Mouse (Mus musculus): Measurements from ENCODE around the gene Map3k4.
"Not testable (repeated sequence)": the region's sequence is repeated elsewhere in the genome, so short reads cannot be mapped to it uniquely, and the experiment has no call there.

Gene Map3k4

GRCm38 (mm10) chr17:12304658-12305057, 13.9 kb downstream of the Map3k4 start:
- no peak for DNase-seq

DNA sequence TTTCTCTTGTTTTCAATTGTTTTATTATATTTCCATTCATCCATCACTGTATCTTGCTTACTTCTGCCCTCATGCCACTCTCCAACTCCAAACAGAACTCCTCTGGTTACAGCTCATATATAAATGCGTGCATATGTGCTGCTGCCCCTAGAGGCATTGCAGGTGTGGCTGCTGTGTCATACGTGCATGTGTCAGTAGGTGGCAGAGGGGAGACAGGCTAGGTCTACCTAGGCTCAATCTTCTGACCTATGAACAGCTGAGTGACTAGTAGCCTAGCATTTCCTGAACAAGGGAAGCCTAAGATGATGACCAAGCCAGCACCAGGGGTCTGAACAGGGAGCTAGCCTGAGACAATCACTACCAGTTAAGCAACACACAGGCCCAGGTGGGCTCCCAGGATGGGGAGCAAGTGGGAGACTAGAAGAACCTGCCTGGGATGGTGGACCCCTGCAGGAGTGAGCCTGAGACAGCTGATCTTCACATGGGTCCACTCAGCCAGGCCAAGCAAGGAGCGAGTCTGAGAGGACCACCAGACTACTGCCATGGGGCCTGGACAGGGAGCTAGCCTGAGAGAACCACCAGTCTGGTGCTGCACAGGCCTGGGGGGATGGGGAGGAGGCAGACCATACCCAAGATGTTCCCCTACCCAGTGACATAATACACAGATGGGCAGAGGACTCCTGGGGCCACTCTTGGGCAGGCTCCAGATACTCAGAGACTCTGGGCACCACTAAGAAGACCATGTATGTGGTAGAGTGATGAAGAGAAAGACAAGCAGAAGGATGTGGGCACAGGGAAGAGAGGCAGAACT, 17.5 kb downstream of the Map3k4 start:
- peak in 1 of 2 experiments; percentile 61 for DNase-seq

DNA sequence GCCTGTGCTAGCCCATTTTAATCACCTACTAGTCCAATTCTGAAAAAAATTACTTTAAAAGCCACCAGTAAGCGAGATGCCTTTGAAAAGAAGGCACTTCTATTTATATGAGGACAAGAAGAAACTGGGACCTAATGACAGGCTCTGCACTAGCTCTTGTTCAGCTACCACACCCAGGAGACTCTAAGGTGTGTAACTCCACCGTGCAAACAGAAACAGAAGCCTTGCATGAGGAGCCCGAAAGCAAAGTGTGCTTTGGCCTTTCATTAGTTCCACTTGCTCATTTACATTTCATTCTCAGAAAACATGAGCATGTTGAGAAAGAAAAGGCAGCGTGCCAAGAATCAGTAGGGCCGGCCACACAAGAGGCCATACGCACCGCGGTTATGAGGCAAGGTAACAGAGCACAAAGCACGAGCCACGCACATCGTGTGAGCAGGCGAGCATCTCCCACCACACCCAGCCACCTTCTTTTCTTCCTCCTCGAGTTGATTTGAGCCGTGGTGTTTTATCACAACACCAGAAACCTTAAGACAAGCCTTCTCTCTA, 18.4 kb downstream of the Map3k4 start:
- DNase-seq: peak in 1 of 2 experiments; percentile 45

- DNase-seq: no peak
Observed at GRCm38 (mm10) chr17:12299371-12299770, 19.2 kb downstream of the Map3k4 start.

GRCm38 (mm10) chr17:12297978-12298377, 20.6 kb downstream of the Map3k4 start:
- peak in 1 of 2 experiments; percentile 5 for DNase-seq

GRCm38 (mm10) chr17:12297292-12297691, 21.3 kb downstream of the Map3k4 start:
- peak; percentile 19 to 41 for DNase-seq

DNA sequence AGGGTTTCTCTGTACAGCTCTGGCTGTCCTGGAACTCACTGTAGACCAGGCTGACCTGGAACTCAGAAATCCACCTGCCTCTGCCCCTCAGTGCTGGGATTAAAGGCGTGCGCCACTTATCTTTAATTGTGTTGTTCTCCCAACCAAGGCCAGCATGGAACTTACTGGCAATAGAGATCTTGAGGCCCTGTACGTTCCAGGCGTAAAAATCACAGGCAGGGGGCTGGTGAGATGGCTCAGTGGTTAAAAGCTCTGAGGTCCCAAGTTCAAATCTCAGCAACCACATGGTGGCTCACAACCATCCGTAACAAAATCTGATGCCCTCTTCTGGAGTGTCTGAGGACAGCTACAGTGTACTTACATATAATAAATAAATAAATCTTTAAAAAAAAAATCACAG, 22.7 kb downstream of the Map3k4 start:
- DNase-seq: peak in 1 of 2 experiments; percentile 2

DNA sequence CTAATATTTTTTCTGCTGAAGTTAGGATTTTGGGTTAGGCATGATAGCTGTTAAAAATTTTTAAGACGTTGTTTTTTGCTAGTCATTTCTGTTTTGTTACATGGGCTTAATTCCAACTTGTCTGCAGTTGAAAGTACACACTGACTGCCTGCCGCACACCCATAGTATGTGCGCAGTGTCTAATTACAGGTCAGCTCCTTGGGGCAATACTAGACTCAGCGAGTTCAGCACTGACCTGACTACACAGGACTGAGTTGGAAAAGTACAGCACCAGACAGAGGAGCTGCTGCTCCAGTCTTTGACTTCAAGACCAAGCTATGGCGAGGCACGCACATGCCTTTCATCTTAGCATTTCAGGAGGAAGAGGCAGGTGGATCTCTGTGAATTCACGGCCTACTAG, 24.2 kb downstream of the Map3k4 start:
- DNase-seq: no peak

DNA sequence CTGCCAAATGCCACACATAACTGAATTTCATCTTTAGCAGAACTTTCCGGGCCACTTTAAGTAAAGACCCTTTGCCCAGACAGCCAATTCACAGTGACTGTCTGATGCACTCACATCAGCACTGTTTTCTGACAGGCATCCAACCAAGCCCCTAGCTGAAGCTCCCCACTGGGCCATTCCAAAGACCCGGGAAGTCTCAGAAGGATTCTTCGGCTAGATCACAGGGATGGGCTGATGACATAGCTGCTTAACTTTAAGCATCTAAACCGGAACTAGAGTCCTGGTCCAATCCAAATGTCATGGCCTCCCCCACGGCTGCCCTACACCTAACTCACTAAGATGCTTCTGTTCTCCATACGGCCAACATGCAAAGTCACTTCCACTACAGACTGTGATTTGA, 25.0 kb downstream of the Map3k4 start:
- DNase-seq: peak in 1 of 2 experiments; percentile 65

GRCm38 (mm10) chr17:12292877-12293276, 25.7 kb downstream of the Map3k4 start:
- DNase-seq: no peak

- no peak for DNase-seq
Observed at GRCm38 (mm10) chr17:12292356-12292755, 26.2 kb downstream of the Map3k4 start.

DNA sequence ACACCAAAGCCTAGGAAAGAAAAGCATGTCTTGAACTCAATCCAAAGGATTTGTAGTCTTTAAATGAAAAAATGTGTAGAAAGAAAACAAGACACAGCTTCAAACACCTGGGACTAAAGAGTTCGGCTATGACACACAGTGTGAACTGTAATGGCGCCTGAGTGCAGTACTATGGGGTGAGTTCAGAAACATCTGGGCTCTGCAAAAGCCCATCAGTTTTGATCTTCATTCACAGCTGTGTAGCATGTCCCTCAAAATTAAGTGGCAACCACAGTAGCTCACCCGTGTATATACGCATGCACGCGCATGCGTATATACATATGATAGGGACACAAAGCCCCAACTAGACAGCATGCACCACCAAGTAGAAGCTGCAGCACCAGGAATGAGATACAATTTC, 27.4 kb downstream of the Map3k4 start:
- no peak for DNase-seq

- DNase-seq: no peak
Observed at GRCm38 (mm10) chr17:12290735-12291134, 27.9 kb downstream of the Map3k4 start.

- DNase-seq: not testable (repeated sequence)
Observed at GRCm38 (mm10) chr17:12289836-12290235, 28.8 kb downstream of the Map3k4 start.

DNA sequence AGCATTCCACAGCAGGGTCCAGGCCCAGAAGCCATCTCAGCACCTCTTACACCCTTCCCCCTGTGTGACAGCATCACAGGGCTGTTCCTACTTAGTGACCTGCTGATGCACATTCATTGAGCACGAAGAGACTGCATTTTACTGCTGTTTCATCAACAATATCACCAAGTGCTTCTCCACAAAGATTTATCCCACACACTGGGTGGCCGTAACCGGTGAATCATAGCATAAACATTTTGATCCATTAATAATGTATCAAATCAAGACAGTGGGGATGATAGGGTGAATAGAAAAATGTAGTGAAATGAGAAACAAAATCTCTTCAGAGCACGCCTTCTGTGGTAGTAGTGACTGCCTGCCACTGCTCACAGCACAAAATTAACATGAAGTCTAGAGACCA, 29.7 kb downstream of the Map3k4 start:
- no peak for DNase-seq

GRCm38 (mm10) chr17:12279810-12280209, 38.8 kb downstream of the Map3k4 start:
- DNase-seq: no peak

DNA sequence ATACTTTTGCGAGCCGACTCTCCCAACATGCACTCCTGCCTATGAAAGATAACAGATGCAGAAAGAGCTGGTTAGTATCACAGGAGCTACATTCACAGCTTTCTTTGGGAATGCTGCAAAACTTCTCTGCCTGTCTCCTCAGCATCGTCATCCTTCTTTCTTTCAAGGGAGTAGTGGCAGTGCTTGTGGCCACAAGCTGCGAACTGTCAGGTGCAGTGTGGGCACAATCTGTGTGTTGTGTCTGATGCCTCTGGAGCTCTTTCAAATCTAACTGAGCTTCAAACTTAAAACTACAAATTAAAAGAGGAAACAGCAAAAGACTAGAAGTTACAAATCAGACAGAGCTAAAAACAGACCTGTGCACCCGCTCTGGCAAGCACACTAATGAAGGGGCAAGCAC, 40.5 kb downstream of the Map3k4 start:
- DNase-seq: no peak

- DNase-seq: no peak
Observed at GRCm38 (mm10) chr17:12277297-12277696, 41.3 kb downstream of the Map3k4 start.

DNA sequence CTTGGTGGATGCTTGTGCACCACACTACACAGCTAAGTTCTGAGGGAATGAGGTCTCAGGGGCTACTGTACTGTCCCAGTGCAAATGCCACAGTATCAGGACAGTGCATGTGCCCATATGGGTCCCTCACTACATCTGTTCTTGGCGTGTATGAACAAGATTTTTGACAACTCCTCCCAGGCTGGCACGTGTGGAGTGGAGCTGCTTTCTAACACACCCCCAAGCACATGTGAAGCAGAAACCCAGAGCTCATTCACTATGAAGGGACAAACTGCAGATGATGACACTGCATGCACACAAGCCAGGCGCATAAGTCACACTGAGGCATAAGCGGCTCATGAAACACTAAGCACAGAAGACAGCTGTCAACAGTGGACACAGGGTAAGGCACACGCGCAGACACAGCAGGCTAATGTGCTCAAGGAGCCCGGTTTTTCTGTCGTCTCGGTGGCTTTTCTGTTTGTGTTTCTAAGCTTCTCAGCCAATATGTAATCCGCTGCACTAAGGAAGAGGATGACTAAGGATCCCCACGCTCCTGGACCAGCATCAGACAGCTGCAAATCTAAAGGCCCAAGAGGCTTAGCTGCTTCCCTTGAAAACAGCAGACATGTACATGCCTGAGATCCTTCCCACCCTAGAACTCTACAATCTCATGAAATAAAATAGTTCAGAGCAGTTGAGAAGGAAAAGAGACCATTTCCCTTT, 41.9 kb downstream of the Map3k4 start:
- no peak for DNase-seq

GRCm38 (mm10) chr17:12275756-12276155, 42.8 kb downstream of the Map3k4 start:
- no peak for DNase-seq

GRCm38 (mm10) chr17:12273032-12273431, 45.6 kb downstream of the Map3k4 start:
- no peak for DNase-seq

- DNase-seq: no peak
Observed at GRCm38 (mm10) chr17:12271805-12272204, 46.8 kb downstream of the Map3k4 start.

DNA sequence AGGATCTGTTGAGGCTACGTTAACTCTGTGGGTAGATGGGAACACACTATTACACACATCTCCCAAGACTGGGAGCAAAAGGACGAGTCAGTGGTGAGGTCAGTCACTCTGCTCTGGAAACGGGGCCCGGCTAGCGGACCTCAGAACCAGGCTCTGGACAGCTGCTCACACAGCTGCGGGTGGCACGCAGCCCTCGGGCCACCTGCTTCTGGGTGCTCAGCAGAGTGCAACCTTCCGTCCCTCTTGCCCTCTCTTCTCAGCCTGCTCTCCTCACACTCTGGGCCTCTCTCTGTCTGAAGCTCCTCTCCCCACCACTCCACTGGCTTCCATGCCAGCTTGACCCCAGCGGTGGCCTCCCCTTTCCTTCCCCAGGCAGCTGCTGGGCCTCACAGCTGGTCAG, 50.1 kb downstream of the Map3k4 start:
- DNase-seq: no peak

GRCm38 (mm10) chr17:12268091-12268490, 50.5 kb downstream of the Map3k4 start:
- DNase-seq: no peak
